Mouse (Mus musculus): ENCODE results near the gene Cdc25b.

DNA sequence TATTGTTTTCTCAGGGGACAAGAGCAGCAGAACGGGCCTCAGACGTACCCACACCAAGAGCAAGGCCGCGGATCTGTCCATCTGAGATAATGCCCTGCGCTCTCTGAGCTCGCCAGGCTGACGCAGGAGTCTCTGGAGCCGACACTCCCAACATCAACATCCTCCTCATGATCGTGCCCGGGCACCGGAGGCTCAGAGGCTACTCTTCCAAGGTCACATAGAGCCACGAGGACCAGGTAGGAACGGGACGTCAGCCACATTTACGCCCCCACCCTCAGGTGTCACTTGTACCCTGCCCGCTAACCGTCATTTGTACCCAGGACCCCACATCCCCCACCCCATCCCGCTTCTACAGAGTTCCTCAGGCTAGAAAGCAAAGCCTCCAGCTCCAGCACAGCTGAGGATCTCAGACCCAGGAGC, 27.2 kb upstream of the Cdc25b start:
- TF ChIP-seq MYOG (IDR thresholded peaks at IDR 0.05; ENCODE audit: control insufficient read depth, extremely low read depth, insufficient read length) (no peak), CTCF (IDR thresholded peaks at IDR 0.05; ENCODE audit: control insufficient read depth, insufficient read depth, insufficient read length) (no peak), MAX (IDR thresholded peaks at IDR 0.05) (no peak), CEBPB (IDR thresholded peaks at IDR 0.05; ENCODE audit: low read depth) (no peak)

Measured in C2C12 (cell line).